Mouse (Mus musculus) cerebellum, adult 2 months (tissue): ENCODE data around the gene Slc8a1.

Experiments
- CTCF ChIP-seq: fragments of 200-500 bp; IDR thresholded peaks from 2 replicates; pipeline ENCODE4 v1.5.1; 2011; ENCODE audit warnings: low read depth, mild to moderate bottlenecking, control low read depth, low read length, moderate library complexity, borderline replicate concordance; ENCODE audit not compliant: insufficient read depth
- POLR2A ChIP-seq: fragments of 200-500 bp; IDR thresholded peaks from 2 replicates; pipeline ENCODE4 v1.6.1; 2011; ENCODE audit warnings: low read length, control low read depth, borderline replicate concordance; ENCODE audit not compliant: insufficient read depth

DNA sequence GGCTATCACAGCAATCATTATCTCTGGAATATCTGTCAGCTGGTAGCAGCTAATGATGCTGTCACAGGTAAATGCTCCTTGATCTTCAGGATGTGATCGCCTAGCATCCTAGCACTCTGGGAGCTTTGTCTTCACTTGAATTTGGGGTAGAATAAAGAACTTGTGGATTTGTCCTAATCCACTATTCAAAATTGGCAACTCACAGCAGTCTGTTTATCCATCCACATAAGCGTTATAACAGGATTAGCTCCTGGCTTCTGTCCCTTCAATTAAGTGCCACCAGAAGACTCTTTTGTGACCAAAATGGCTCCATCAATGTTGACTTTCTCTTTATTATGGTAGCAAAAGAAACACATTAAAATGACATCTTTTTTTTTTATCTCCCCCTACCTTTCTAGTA lies 214.2 kb downstream of the Slc8a1 start:
- TF ChIP-seq POLR2A (no peak), CTCF (no peak)
